Mouse (Mus musculus): Measurements from ENCODE around the gene Wdr18. TPM values are rescaled to one million over a fixed set of nuclear protein-coding genes. Genes with fewer than 3 reads are reported as not detected.
A peak's percentile ranks its signal among the peaks of the same experiment; 100 is the strongest.

Gene Wdr18
- polyA plus RNA-seq, 1 experiment from 2014 or later, result 101 TPM

GRCm38 (mm10) chr10:79934272-79934721, 25.7 kb upstream of the Wdr18 start:
- Histone ChIP-seq H3K9ac (replicated peaks; ENCODE audit: low read length) (0 out of 2 replicates have a peak overlapping the region, but pooled peaks have one; percentile 19), H3K27ac (ENCODE audit: low read length) (peak overlapping the region; percentile 31; the same call in 1 of the 2 replicates), H3K4me1 (ENCODE audit: insufficient read depth, low read length) (peaks cover 94% of the 10 kb centered on the region), H3K4me2 (replicated peaks; ENCODE audit: low read depth, low read length) (no peak overlapping the region), H3K9me3 (ENCODE audit: low read length) (no peaks in the 10 kb centered on the region), H3K4me3 (ENCODE audit: low read length) (no peak overlapping the region), H3K36me3 (ENCODE audit: insufficient read depth, low read length) (peaks cover 24% of the 10 kb centered on the region), H3K27me3 (ENCODE audit: insufficient read depth, low read length) (no peaks in the 10 kb centered on the region)
- 57% methylated on average over 13 of the region's 13 CpGs for WGBS
- no peak; the same call in 1 of the 2 replicates for ATAC-seq (ENCODE audit: low FRiP score, low TSS enrichment)

GRCm38 (mm10) chr10:79934794-79935569, 25.0 kb upstream of the Wdr18 start:
- H3K9me3 ChIP-seq (ENCODE audit: low read length), result no peaks in the 10 kb centered on the region
- peak overlapping the region; percentile 31; the same call in 1 of the 2 replicates for H3K27ac ChIP-seq (ENCODE audit: low read length)
- no peaks in the 10 kb centered on the region for H3K27me3 ChIP-seq (ENCODE audit: insufficient read depth, low read length)
- peaks cover 92% of the 10 kb centered on the region for H3K4me1 ChIP-seq (ENCODE audit: insufficient read depth, low read length)
- no peak overlapping the region for H3K4me3 ChIP-seq (ENCODE audit: low read length)
- no peak overlapping the region for H3K9ac ChIP-seq (replicated peaks; ENCODE audit: low read length)
- 82% methylated on average over 16 of the region's 16 CpGs for WGBS
- no peak for ATAC-seq (ENCODE audit: low FRiP score, low TSS enrichment)
- no peak overlapping the region for H3K4me2 ChIP-seq (replicated peaks; ENCODE audit: low read depth, low read length)
- H3K36me3 ChIP-seq (ENCODE audit: insufficient read depth, low read length), result peaks cover 24% of the 10 kb centered on the region

- Histone ChIP-seq H3K36me3 (ENCODE audit: insufficient read depth, low read length) (peaks cover 15% of the 10 kb centered on the region), H3K4me2 (replicated peaks; ENCODE audit: low read depth, low read length) (no peak overlapping the region; the same call in 1 of the 2 replicates), H3K27me3 (ENCODE audit: insufficient read depth, low read length) (no peaks in the 10 kb centered on the region), H3K4me1 (ENCODE audit: insufficient read depth, low read length) (peaks cover 80% of the 10 kb centered on the region), H3K9ac (replicated peaks; ENCODE audit: low read length) (0 out of 2 replicates have a peak overlapping the region, but pooled peaks have one; percentile 1), H3K4me3 (ENCODE audit: low read length) (no peak overlapping the region), H3K9me3 (ENCODE audit: low read length) (no peaks in the 10 kb centered on the region), H3K27ac (ENCODE audit: low read length) (peak overlapping the region; percentile 69)
- ATAC-seq (ENCODE audit: low FRiP score, low TSS enrichment), result no peak
- WGBS, result 51% methylated on average over 10 of the region's 10 CpGs
Observed at GRCm38 (mm10) chr10:79936284-79936910, 23.6 kb upstream of the Wdr18 start.

- WGBS, result 51% methylated on average over 27 of the region's 27 CpGs
- Histone ChIP-seq H3K4me2 (replicated peaks; ENCODE audit: low read depth, low read length) (no peak overlapping the region; the same call in 1 of the 2 replicates), H3K36me3 (ENCODE audit: insufficient read depth, low read length) (peaks cover 15% of the 10 kb centered on the region), H3K27me3 (ENCODE audit: insufficient read depth, low read length) (no peaks in the 10 kb centered on the region), H3K4me1 (ENCODE audit: insufficient read depth, low read length) (peaks cover 74% of the 10 kb centered on the region), H3K27ac (ENCODE audit: low read length) (peak overlapping the region; percentile 87; the same call in 1 of the 2 replicates), H3K9me3 (ENCODE audit: low read length) (no peaks in the 10 kb centered on the region), H3K4me3 (ENCODE audit: low read length) (no peak overlapping the region), H3K9ac (replicated peaks; ENCODE audit: low read length) (no peak overlapping the region)
- no peak for ATAC-seq (ENCODE audit: low FRiP score, low TSS enrichment)
Observed at GRCm38 (mm10) chr10:79936911-79937441, 23.0 kb upstream of the Wdr18 start.

- no peaks in the 10 kb centered on the region for H3K9me3 ChIP-seq (ENCODE audit: low read length)
- 0 out of 2 replicates have a peak overlapping the region, but pooled peaks have one; percentile 10 for H3K4me2 ChIP-seq (replicated peaks; ENCODE audit: low read depth, low read length)
- H3K27ac ChIP-seq (ENCODE audit: low read length), result peak overlapping the region; percentile 87
- peaks cover 66% of the 10 kb centered on the region for H3K4me1 ChIP-seq (ENCODE audit: insufficient read depth, low read length)
- WGBS, result 54% methylated on average over 11 of the region's 11 CpGs
- ATAC-seq (ENCODE audit: low FRiP score, low TSS enrichment), result peak; percentile 74
- 0 out of 2 replicates have a peak overlapping the region, but pooled peaks have one; percentile 7 for H3K9ac ChIP-seq (replicated peaks; ENCODE audit: low read length)
- H3K27me3 ChIP-seq (ENCODE audit: insufficient read depth, low read length), result no peaks in the 10 kb centered on the region
- H3K36me3 ChIP-seq (ENCODE audit: insufficient read depth, low read length), result peaks cover 14% of the 10 kb centered on the region
- H3K4me3 ChIP-seq (ENCODE audit: low read length), result no peak overlapping the region
Observed at GRCm38 (mm10) chr10:79937775-79938526, 22.0 kb upstream of the Wdr18 start.

- no peak for ATAC-seq (ENCODE audit: low FRiP score, low TSS enrichment)
- Histone ChIP-seq H3K4me1 (ENCODE audit: insufficient read depth, low read length) (peaks cover 68% of the 10 kb centered on the region), H3K4me3 (ENCODE audit: low read length) (no peak overlapping the region), H3K9me3 (ENCODE audit: low read length) (no peaks in the 10 kb centered on the region), H3K36me3 (ENCODE audit: insufficient read depth, low read length) (peaks cover 8% of the 10 kb centered on the region), H3K27me3 (ENCODE audit: insufficient read depth, low read length) (no peaks in the 10 kb centered on the region), H3K9ac (replicated peaks; ENCODE audit: low read length) (no peak overlapping the region), H3K4me2 (replicated peaks; ENCODE audit: low read depth, low read length) (no peak overlapping the region), H3K27ac (ENCODE audit: low read length) (no peak overlapping the region)
- 50% methylated on average over 7 of the region's 7 CpGs for WGBS
Observed at GRCm38 (mm10) chr10:79940749-79941148, 19.2 kb upstream of the Wdr18 start.

GRCm38 (mm10) chr10:79942988-79943387, 17.0 kb upstream of the Wdr18 start:
- no peaks in the 10 kb centered on the region for H3K9me3 ChIP-seq (ENCODE audit: low read length)
- H3K36me3 ChIP-seq (ENCODE audit: insufficient read depth, low read length), result peaks cover 8% of the 10 kb centered on the region
- peaks cover 63% of the 10 kb centered on the region for H3K4me1 ChIP-seq (ENCODE audit: insufficient read depth, low read length)
- H3K27ac ChIP-seq (ENCODE audit: low read length), result peak overlapping the region; percentile 94; the same call in 1 of the 2 replicates
- no peak for ATAC-seq (ENCODE audit: low FRiP score, low TSS enrichment)
- no peaks in the 10 kb centered on the region for H3K27me3 ChIP-seq (ENCODE audit: insufficient read depth, low read length)
- H3K9ac ChIP-seq (replicated peaks; ENCODE audit: low read length), result peak overlapping the region; percentile 41
- H3K4me3 ChIP-seq (ENCODE audit: low read length), result no peak overlapping the region
- WGBS, result 84% methylated on average over 1 of the region's 1 CpGs
- H3K4me2 ChIP-seq (replicated peaks; ENCODE audit: low read depth, low read length), result no peak overlapping the region

GRCm38 (mm10) chr10:79943471-79943901, 16.5 kb upstream of the Wdr18 start:
- H3K27me3 ChIP-seq (ENCODE audit: insufficient read depth, low read length), result no peaks in the 10 kb centered on the region
- no peak for ATAC-seq (ENCODE audit: low FRiP score, low TSS enrichment)
- no peaks in the 10 kb centered on the region for H3K9me3 ChIP-seq (ENCODE audit: low read length)
- peak overlapping the region; percentile 41 for H3K9ac ChIP-seq (replicated peaks; ENCODE audit: low read length)
- H3K27ac ChIP-seq (ENCODE audit: low read length), result peak overlapping the region; percentile 94
- WGBS, result 60% methylated on average over 9 of the region's 9 CpGs
- H3K4me2 ChIP-seq (replicated peaks; ENCODE audit: low read depth, low read length), result no peak overlapping the region
- peaks cover 58% of the 10 kb centered on the region for H3K4me1 ChIP-seq (ENCODE audit: insufficient read depth, low read length)
- peaks cover 10% of the 10 kb centered on the region for H3K36me3 ChIP-seq (ENCODE audit: insufficient read depth, low read length)
- no peak overlapping the region for H3K4me3 ChIP-seq (ENCODE audit: low read length)

GRCm38 (mm10) chr10:79945507-79946234, 14.3 kb upstream of the Wdr18 start:
- no peak overlapping the region for H3K4me3 ChIP-seq (ENCODE audit: low read length)
- peak overlapping the region; percentile 94 for H3K27ac ChIP-seq (ENCODE audit: low read length)
- H3K9ac ChIP-seq (replicated peaks; ENCODE audit: low read length), result peak overlapping the region; percentile 18
- H3K4me2 ChIP-seq (replicated peaks; ENCODE audit: low read depth, low read length), result peak overlapping the region; percentile 34
- no peaks in the 10 kb centered on the region for H3K27me3 ChIP-seq (ENCODE audit: insufficient read depth, low read length)
- H3K9me3 ChIP-seq (ENCODE audit: low read length), result no peaks in the 10 kb centered on the region
- H3K4me1 ChIP-seq (ENCODE audit: insufficient read depth, low read length), result peaks cover 47% of the 10 kb centered on the region
- ATAC-seq (ENCODE audit: low FRiP score, low TSS enrichment), result peak; percentile 80
- WGBS, result 22% methylated on average over 16 of the region's 16 CpGs
- H3K36me3 ChIP-seq (ENCODE audit: insufficient read depth, low read length), result peaks cover 32% of the 10 kb centered on the region
